Mouse (Mus musculus) heart, postnatal 14 days (tissue): Measurements from ENCODE around the gene Daam1. TPM values are rescaled to one million over a fixed set of nuclear protein-coding genes. Genes with fewer than 3 reads are reported as not detected.

Experiments used
- DNase-seq, 2 experiments: peaks; one replicate each; pipeline ENCODE4 v3.0.0; 2021 to 2022
- intact Hi-C: fragments of 180-260 bp; cut with DNase I; formaldehyde crosslinking; loops from one replicate; pipeline ENCODE4 v1.15.1; 2025
- total RNA-seq, 2 experiments: library from RNA; stranded (reverse); gene quantifications; 2 replicates each; pipeline ENCODE4 v1.2.3; 2021

Daam1 gene
- total RNA-seq, 2 experiments from 2014 or later: 67.5 to 70.7 TPM

- DNase-seq: peak in 1 of 2 experiments; percentile 49
- intact Hi-C loops: loop anchor here (5.0 kb wide), 2 partner anchors 44 to 89 kb away; no protein-coding TSS in a partner anchor
Observed at GRCm38 (mm10) chr12:71888370-71888769, 57.5 kb downstream of the Daam1 start.

- no peak for DNase-seq
- intact Hi-C loops: loop anchor here (5.0 kb wide), 2 partner anchors 43 to 88 kb away; no protein-coding TSS in a partner anchor
Observed at GRCm38 (mm10) chr12:71889266-71889665, 58.4 kb downstream of the Daam1 start.

DNA sequence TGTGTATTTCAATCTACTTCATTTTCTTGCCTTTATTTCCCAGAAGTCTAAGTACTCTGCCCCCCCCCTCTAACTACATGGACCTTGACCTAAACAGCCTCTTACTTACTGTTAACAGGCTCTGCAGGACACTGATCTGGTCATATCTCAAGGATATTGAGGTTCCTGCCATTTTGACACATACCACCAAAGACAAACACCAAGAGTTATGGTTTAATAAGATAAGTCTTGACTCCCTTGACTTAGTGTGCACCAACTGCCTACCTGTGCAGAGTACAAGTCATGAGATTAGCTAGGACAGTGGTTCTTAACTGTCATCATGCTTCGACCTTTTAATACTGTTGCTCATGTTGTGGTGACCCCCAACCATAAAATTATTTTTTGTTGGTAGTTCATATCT lies 59.4 kb downstream of the Daam1 start:
- intact Hi-C loops: no loop called here

GRCm38 (mm10) chr12:71891729-71892355 lies 61.0 kb downstream of the Daam1 start:
- no peak for DNase-seq
- intact Hi-C loops: no loop called here

More for the DNA sequence above, 59.4 kb downstream of the Daam1 start:
- no peak for DNase-seq

GRCm38 (mm10) chr12:71892996-71893605 lies 62.2 kb downstream of the Daam1 start:
- intact Hi-C loops: no loop called here

GRCm38 (mm10) chr12:71898231-71898630 lies 67.4 kb downstream of the Daam1 start:
- DNase-seq: no peak
- intact Hi-C loops: no loop called here

More at GRCm38 (mm10) chr12:71892996-71893605, 62.2 kb downstream of the Daam1 start:
- DNase-seq: no peak

DNA sequence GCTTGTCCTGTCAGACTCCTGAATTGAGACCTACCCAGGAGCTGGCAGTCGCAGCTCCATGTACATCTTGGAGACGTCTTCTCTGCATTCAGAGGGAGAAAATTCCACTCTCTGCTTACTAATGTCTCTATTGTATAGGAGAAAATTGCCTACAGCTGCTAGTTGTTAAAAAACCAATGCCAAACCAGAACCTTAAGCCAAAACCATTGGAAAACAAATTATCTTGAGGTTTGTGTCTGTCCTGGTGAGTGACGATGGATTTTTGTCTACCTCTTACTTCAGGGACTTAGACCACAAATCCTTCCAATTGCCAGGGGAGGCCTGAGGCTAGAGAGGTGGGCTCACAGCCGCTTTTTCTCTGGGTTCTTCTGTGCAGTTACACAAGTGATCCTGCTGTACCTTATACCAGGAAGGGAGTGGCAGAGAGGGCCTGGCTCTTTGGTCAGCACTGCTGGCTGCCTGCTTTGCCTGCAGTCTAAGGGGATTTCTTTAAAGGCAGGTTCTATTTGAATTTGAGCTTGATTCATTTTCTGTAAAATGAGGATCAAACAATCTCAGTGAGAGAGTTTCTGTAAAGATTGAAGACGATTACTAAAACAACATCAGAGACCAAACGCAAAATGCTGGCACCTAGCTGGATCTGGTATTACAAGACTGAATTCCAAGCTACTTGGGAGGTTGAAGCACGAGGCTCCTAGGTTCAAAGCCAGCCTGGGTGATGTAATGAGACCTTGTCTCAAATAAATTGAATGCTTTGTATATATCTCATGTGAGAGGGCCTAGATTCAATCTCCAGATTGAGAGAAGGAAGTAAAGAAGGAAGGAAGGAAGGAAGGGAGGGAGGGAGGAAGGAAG lies 68.0 kb downstream of the Daam1 start:
- no peak for DNase-seq
- intact Hi-C loops: no loop called here

- no peak for DNase-seq
- intact Hi-C loops: no loop called here
Observed at GRCm38 (mm10) chr12:71899566-71899965, 68.7 kb downstream of the Daam1 start.

- intact Hi-C loops: no loop called here
- no peak for DNase-seq
Observed at GRCm38 (mm10) chr12:71901211-71901610, 70.3 kb downstream of the Daam1 start.

DNA sequence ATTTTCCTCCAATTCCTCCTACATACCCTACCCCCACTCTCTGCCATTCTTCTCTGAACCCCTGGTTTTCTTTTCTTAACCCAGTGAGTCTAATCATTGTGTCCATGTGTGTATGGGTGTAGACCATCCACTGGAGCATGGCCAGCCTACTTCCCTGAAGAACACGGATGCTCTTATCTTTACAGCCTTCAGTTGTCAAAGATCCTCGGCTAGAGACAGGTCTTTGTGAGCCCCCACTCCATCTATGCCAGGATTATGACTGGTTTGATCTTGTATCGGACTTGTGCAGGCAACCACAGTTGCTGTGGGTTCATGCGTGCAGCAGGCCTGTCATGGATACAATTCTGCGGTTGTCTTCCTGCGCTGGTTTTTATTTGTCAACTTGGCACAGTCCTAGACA lies 71.0 kb downstream of the Daam1 start:
- no peak for DNase-seq
- intact Hi-C loops: no loop called here

DNA sequence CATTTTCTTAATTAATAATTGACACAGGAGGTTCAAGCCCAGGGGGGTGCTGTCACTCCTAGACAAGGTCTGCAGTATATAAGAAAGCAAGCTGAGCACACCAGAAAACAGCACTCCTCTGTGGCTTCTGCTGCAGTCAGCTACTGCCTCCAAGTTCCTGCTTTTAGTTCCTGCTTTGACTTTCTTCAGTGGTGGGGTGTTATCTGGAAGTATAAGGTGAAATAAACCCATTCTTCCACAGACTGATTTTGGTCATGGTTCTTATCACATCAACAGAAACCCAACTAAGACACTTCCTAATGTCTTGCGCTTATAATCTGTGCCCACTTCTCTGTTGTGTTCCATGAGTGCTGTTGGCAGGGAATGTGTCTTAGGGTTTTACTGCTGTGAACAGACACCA lies 71.4 kb downstream of the Daam1 start:
- intact Hi-C loops: no loop called here
- no peak for DNase-seq

DNA sequence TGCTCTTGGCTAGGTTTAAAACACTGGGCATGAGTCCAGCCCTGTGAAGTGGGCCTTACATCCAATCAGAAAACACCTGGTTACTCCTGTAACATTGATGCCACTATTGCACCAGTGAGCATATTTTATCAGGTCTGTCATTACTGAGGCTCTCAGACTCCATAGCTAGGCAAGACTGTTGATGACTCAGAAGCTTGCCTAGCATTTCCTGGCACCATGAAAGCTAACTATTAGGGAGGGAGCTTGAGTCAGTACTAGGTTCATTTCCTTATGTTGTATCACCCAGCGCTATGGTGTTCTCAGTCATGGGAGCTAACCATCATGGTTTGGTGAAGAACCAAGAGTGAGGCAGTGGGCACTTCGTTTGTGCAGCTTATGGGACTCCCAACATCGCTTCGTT lies 72.3 kb downstream of the Daam1 start:
- intact Hi-C loops: no loop called here
- DNase-seq: no peak

DNA sequence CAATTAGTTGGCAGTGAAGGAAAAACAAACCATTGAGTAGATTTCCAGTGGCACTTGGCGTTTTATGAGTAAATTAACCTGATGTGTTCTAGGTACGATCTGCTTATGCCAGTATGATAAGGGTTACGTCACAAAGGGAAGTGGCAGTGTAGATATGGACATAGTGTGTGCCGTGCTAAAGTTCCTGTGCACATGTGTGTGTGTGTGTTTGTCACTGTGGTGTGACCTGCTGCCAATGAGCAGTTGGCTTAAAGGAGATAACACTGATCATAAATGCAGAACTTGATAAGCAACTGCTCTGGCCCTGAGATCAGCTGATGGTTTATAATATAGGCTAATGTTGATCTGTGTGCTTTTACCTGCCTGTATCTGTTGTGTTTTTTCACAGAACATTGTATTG lies 73.4 kb downstream of the Daam1 start:
- no peak for DNase-seq
- intact Hi-C loops: no loop called here

- DNase-seq: no peak
- intact Hi-C loops: no loop called here
Observed at GRCm38 (mm10) chr12:71904926-71905325, 74.0 kb downstream of the Daam1 start.

- DNase-seq: no peak
- intact Hi-C loops: no loop called here
Observed at GRCm38 (mm10) chr12:71905640-71906320, 74.9 kb downstream of the Daam1 start.

GRCm38 (mm10) chr12:71906582-71907267 lies 75.8 kb downstream of the Daam1 start:
- DNase-seq: peak in 1 of 2 experiments; percentile 32
- intact Hi-C loops: no loop called here

GRCm38 (mm10) chr12:71908984-71909383 lies 78.1 kb downstream of the Daam1 start:
- no peak for DNase-seq
- intact Hi-C loops: no loop called here

DNA sequence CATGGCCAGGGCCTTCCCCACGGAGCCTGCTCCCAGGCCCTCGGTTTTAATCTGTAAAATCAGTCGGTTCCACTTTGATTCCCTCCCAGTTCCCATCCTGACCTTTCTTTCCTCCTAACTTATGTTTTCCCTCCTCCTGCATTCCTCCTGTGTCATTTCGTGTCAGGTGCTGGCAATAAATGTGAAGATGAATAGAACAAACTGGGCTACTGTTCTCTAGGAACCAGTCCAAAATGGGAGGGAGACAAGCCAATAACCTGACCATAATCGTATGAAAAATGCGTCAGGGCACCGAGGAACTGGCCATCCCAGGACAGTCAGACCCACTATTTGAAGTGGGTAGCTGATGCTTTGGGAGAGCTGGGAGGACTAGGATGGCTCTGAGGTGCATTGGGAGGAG lies 79.4 kb downstream of the Daam1 start:
- intact Hi-C loops: no loop called here
- DNase-seq: no peak

DNA sequence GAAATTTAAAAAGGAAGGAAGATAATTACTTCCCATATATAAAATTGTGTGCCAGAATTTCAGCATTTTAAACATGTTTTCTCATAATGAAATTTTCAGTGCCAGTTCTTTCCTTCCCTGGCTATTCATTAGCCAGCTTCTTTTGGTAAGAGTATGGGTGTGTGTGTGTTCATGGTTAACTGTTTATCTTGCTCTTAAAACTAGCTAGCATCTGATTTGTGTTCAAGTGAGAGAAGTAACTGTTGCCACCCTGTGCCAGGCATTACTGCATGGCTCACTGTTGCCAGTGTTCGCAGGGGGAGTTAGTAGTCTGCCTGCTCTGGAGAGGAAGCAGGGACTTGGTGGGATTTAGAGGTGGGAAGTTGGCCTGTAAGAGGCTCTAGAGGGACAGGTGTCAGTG lies 81.4 kb downstream of the Daam1 start:
- no peak for DNase-seq
- intact Hi-C loops: no loop called here

GRCm38 (mm10) chr12:71919156-71919555 lies 88.3 kb downstream of the Daam1 start:
- DNase-seq: no peak
- intact Hi-C loops: no loop called here
